Mouse (Mus musculus) midbrain, embryonic 16.5 days (tissue): ENCODE results near the gene Cox14. TPM values are rescaled to one million over a fixed set of nuclear protein-coding genes. Genes with fewer than 3 reads are reported as not detected.

Source experiments
- ATAC-seq: fragments of 200-750 bp; cut with Nextera tagmentation; 2 replicates; pipeline ENCODE4 v1.8.0; 2017; ENCODE audit warnings: moderate TSS enrichment
- H3K27ac ChIP-seq: fragments of 300-500 bp; sonication (generic); 2 replicates; pipeline ENCODE4 v1.5.1; 2014; ENCODE audit warnings: mild to moderate bottlenecking, low read length, mixed read lengths
- H3K27me3 ChIP-seq: fragments of 300-500 bp; sonication (generic); 2 replicates; pipeline ENCODE4 v1.6.1; 2014; ENCODE audit warnings: low read depth, low read length, mixed read lengths; ENCODE audit not compliant: control insufficient read depth, insufficient read depth
- H3K36me3 ChIP-seq: fragments of 300-500 bp; sonication (generic); 2 replicates; pipeline ENCODE4 v1.6.1; 2014; ENCODE audit warnings: mild to moderate bottlenecking, low read length, moderate library complexity, mixed read lengths; ENCODE audit not compliant: control insufficient read depth, insufficient read depth
- H3K4me1 ChIP-seq: fragments of 300-500 bp; sonication (generic); 2 replicates; pipeline ENCODE4 v1.6.1; 2014; ENCODE audit warnings: mild to moderate bottlenecking, low read length, mixed read lengths; ENCODE audit not compliant: control insufficient read depth, insufficient read depth
- H3K4me2 ChIP-seq: fragments of 300-500 bp; sonication (generic); 2 replicates; pipeline ENCODE4 v1.6.1; 2014; ENCODE audit warnings: mild to moderate bottlenecking, low read length, mixed read lengths
- H3K4me3 ChIP-seq: fragments of 300-500 bp; sonication (generic); 2 replicates; pipeline ENCODE4 v1.5.1; 2014; ENCODE audit warnings: low read depth, mild to moderate bottlenecking, low read length, moderate library complexity, mixed read lengths
- H3K9ac ChIP-seq: fragments of 300-500 bp; sonication (generic); 2 replicates; pipeline ENCODE4 v1.6.1; 2014; ENCODE audit warnings: low read depth, low read length, mixed read lengths
- H3K9me3 ChIP-seq: fragments of 300-500 bp; sonication (generic); replicated peaks from 2 replicates; pipeline ENCODE4 v1.6.1; 2014; ENCODE audit warnings: mild to moderate bottlenecking, low read length, mixed read lengths; ENCODE audit not compliant: control insufficient read depth, poor library complexity, severe bottlenecking
- WGBS: fragments of 180-500 bp; shearing (Covaris S2); extraction: QIAGEN DNeasy Blood & Tissue Kit; methylation state at CpG from one replicate; pipeline ENCODE4 v1.1.7; 2014; 5-methylcytosine and 5-hydroxymethylcytosine counted together
- polyA plus RNA-seq: library from polyadenylated mRNA; unstranded; fragments of >200 nt; fragmentation: Nextera tagmentation; extraction: Ambion mirVana; gene quantifications from 2 replicates; pipeline ENCODE4 v1.2.1, GENCODE M21; 2015

Cox14 gene
- polyA plus RNA-seq, 1 experiment from 2014 or later, result 164 TPM

GRCm38 (mm10) chr15:99729056-99729783 lies 3.8 kb downstream of the Cox14 start:
- Histone ChIP-seq H3K4me2 (no peak overlapping the region), H3K27ac (no peak overlapping the region), H3K9me3 (no peaks in the 10 kb centered on the region), H3K4me3 (no peak overlapping the region), H3K36me3 (peaks cover 12% of the 10 kb centered on the region; the same call in 1 of the 2 replicates), H3K4me1 (peaks cover 15% of the 10 kb centered on the region), H3K27me3 (no peaks in the 10 kb centered on the region), H3K9ac (no peak overlapping the region)
- WGBS, result 96% methylated on average over 3 of the region's 4 CpGs
- ATAC-seq, result no peak

- Histone ChIP-seq H3K27ac (no peak overlapping the region), H3K9ac (no peak overlapping the region), H3K4me2 (no peak overlapping the region), H3K36me3 (peaks cover 24% of the 10 kb centered on the region), H3K4me1 (peaks cover 6% of the 10 kb centered on the region), H3K9me3 (no peaks in the 10 kb centered on the region), H3K27me3 (no peaks in the 10 kb centered on the region), H3K4me3 (no peak overlapping the region)
- no peak for ATAC-seq
- WGBS, result 100% methylated on average over 2 of the region's 2 CpGs
Measured at GRCm38 (mm10) chr15:99731167-99731566, 5.7 kb downstream of the Cox14 start.

GRCm38 (mm10) chr15:99731678-99732077 lies 6.3 kb downstream of the Cox14 start:
- no peak for ATAC-seq
- Histone ChIP-seq H3K4me1 (peaks cover 1% of the 10 kb centered on the region), H3K27ac (no peak overlapping the region), H3K9me3 (no peaks in the 10 kb centered on the region), H3K27me3 (no peaks in the 10 kb centered on the region), H3K9ac (no peak overlapping the region), H3K36me3 (peaks cover 26% of the 10 kb centered on the region), H3K4me2 (no peak overlapping the region), H3K4me3 (no peak overlapping the region)
- WGBS, result 90% methylated on average over 3 of the region's 3 CpGs

GRCm38 (mm10) chr15:99733186-99733585 lies 7.8 kb downstream of the Cox14 start:
- H3K9ac ChIP-seq, result no peak overlapping the region
- H3K9me3 ChIP-seq, result no peaks in the 10 kb centered on the region
- H3K36me3 ChIP-seq, result peaks cover 29% of the 10 kb centered on the region
- H3K27me3 ChIP-seq, result no peaks in the 10 kb centered on the region
- H3K4me2 ChIP-seq, result no peak overlapping the region
- H3K27ac ChIP-seq, result no peak overlapping the region
- WGBS, result 95% methylated on average over 5 of the region's 5 CpGs
- H3K4me3 ChIP-seq, result no peak overlapping the region
- ATAC-seq, result no peak
- H3K4me1 ChIP-seq, result no peaks in the 10 kb centered on the region

- Histone ChIP-seq H3K9me3 (no peaks in the 10 kb centered on the region), H3K27ac (no peak overlapping the region), H3K9ac (no peak overlapping the region), H3K4me2 (no peak overlapping the region), H3K27me3 (no peaks in the 10 kb centered on the region), H3K36me3 (peaks cover 28% of the 10 kb centered on the region), H3K4me3 (no peak overlapping the region), H3K4me1 (no peaks in the 10 kb centered on the region)
- no peak for ATAC-seq
- 96% methylated on average over 2 of the region's 2 CpGs for WGBS
Measured at GRCm38 (mm10) chr15:99735631-99736030, 10.2 kb downstream of the Cox14 start.

GRCm38 (mm10) chr15:99736675-99737074 lies 11.3 kb downstream of the Cox14 start:
- H3K27ac ChIP-seq, result no peak overlapping the region
- H3K4me2 ChIP-seq, result no peak overlapping the region
- H3K4me3 ChIP-seq, result no peak overlapping the region
- 94% methylated on average over 11 of the region's 11 CpGs for WGBS
- H3K36me3 ChIP-seq, result peaks cover 30% of the 10 kb centered on the region
- H3K27me3 ChIP-seq, result no peaks in the 10 kb centered on the region
- no peak for ATAC-seq
- no peaks in the 10 kb centered on the region for H3K9me3 ChIP-seq
- H3K9ac ChIP-seq, result no peak overlapping the region
- no peaks in the 10 kb centered on the region for H3K4me1 ChIP-seq

- Histone ChIP-seq H3K4me3 (no peak overlapping the region), H3K4me1 (no peaks in the 10 kb centered on the region), H3K9me3 (no peaks in the 10 kb centered on the region), H3K4me2 (no peak overlapping the region), H3K27ac (no peak overlapping the region), H3K27me3 (no peaks in the 10 kb centered on the region), H3K9ac (no peak overlapping the region), H3K36me3 (peaks cover 28% of the 10 kb centered on the region)
- 93% methylated on average over 4 of the region's 4 CpGs for WGBS
- ATAC-seq, result no peak
Measured at GRCm38 (mm10) chr15:99740229-99740628, 14.8 kb downstream of the Cox14 start.

- Histone ChIP-seq H3K9me3 (no peaks in the 10 kb centered on the region), H3K4me3 (no peak overlapping the region), H3K4me2 (no peak overlapping the region), H3K9ac (no peak overlapping the region), H3K27me3 (no peaks in the 10 kb centered on the region), H3K36me3 (no peaks in the 10 kb centered on the region), H3K4me1 (no peaks in the 10 kb centered on the region; the same call in 1 of the 2 replicates), H3K27ac (no peak overlapping the region)
- 89% methylated on average over 3 of the region's 3 CpGs for WGBS
- no peak for ATAC-seq
Measured at GRCm38 (mm10) chr15:99754204-99754603, 28.8 kb downstream of the Cox14 start.

- Histone ChIP-seq H3K9me3 (no peaks in the 10 kb centered on the region), H3K4me2 (no peak overlapping the region), H3K27ac (no peak overlapping the region), H3K27me3 (no peaks in the 10 kb centered on the region), H3K4me3 (no peak overlapping the region), H3K4me1 (peaks cover 16% of the 10 kb centered on the region), H3K9ac (no peak overlapping the region), H3K36me3 (no peaks in the 10 kb centered on the region; the same call in 1 of the 2 replicates)
- 89% methylated on average over 4 of the region's 4 CpGs for WGBS
- no peak for ATAC-seq
Measured at GRCm38 (mm10) chr15:99767467-99767866, 42.0 kb downstream of the Cox14 start.
